Mouse (Mus musculus) small intestine, adult 2 months (tissue): ENCODE measurements around the gene Armc6.
A peak's percentile ranks its signal among the peaks of the same experiment; 100 is the strongest.

Source experiments
- CTCF ChIP-seq: fragments of 200-500 bp; IDR thresholded peaks from 2 replicates; pipeline ENCODE4 v1.5.1; 2012; ENCODE audit warnings: low read depth, mild to moderate bottlenecking, control low read depth, inconsistent platforms, low read length, moderate library complexity, mixed read lengths; ENCODE audit not compliant: insufficient replicate concordance, insufficient read length; ENCODE audit errors: extremely low read depth
- POLR2A ChIP-seq: fragments of 200-500 bp; IDR thresholded peaks from 2 replicates; pipeline ENCODE4 v1.6.1; 2012; ENCODE audit warnings: low read depth, mild to moderate bottlenecking, control low read depth, inconsistent platforms, low read length, moderate library complexity

- TF ChIP-seq POLR2A (peak; percentile 85), CTCF (no peak)
Measured at GRCm38 (mm10) chr8:70172043-70172681, 62.1 kb downstream of the Armc6 start, which contains the start of gene Tmem161a.
